ENCODE assay signal across 22 mouse cellular contexts in genomic region chr10:10343930-10344329, GRCm38 (mm10).
DNase-seq lines count a peak whose midpoint lies in the region; ATAC-seq and TF ChIP-seq lines count a peak whose summit lies in the region.
"Had no signal": no experiment of that assay in that cellular context is flagged by ENCODE, and none has a peak within 500 bp of the region (broad histone marks: within the 10 kb centered on the region; RNA-seq: fewer than 3 reads in every experiment).

No protein-coding gene starts in this region.

- H3K4me1 ChIP-seq in kidney, postnatal 0 days (replicated peaks; ENCODE audit: insufficient read depth, low read length) = no peaks in the 10 kb centered on the region
- H3K4me1 ChIP-seq: embryonic facial prominence, embryonic 10.5 days; forebrain, embryonic 10.5 days; heart, embryonic 10.5 days; hindbrain, embryonic 13.5 days had no signal

- no peak overlapping the region for H3K9ac ChIP-seq in kidney, postnatal 0 days (ENCODE audit: low read depth, low read length)
- H3K9ac ChIP-seq: hindbrain, embryonic 13.5 days had no signal

- H3K27me3 ChIP-seq in kidney, postnatal 0 days (ENCODE audit: insufficient read depth, low read length) = no peaks in the 10 kb centered on the region
- H3K27me3 ChIP-seq: hindbrain, embryonic 13.5 days had no signal

- no peak overlapping the region for H3K4me3 ChIP-seq in kidney, postnatal 0 days (replicated peaks; ENCODE audit: low read depth, low read length)
- H3K4me3 ChIP-seq: embryonic facial prominence, embryonic 10.5 days; forebrain, embryonic 10.5 days; gastrocnemius, adult 2 months; heart, embryonic 10.5 days; hindbrain, embryonic 13.5 days had no signal

- H3K27ac ChIP-seq in kidney, postnatal 0 days = no peak overlapping the region
- H3K27ac ChIP-seq: embryonic facial prominence, embryonic 10.5 days; forebrain, embryonic 10.5 days; gastrocnemius, adult 2 months; heart, embryonic 10.5 days; hindbrain, embryonic 13.5 days; hindbrain, postnatal 0 days had no signal

- ATAC-seq in kidney, postnatal 0 days (replicated peaks; ENCODE audit: low FRiP score, low read depth) = peak; percentile 69
- ATAC-seq: activated CD4-positive, CD25-positive, alpha-beta regulatory T cell, adult 4 months; forebrain, embryonic 14.5 days; hindbrain, postnatal 0 days had no signal

- no peaks in the 10 kb centered on the region for H3K36me3 ChIP-seq in kidney, postnatal 0 days (ENCODE audit: insufficient read depth, low read length)
- H3K36me3 ChIP-seq: embryonic facial prominence, embryonic 10.5 days; forebrain, embryonic 10.5 days; heart, embryonic 10.5 days; hindbrain, embryonic 13.5 days had no signal

- 58% methylated on average over 3 of the region's 3 CpGs for WGBS in kidney, postnatal 0 days

- TF ChIP-seq CTCF in kidney, postnatal 0 days (IDR thresholded peaks at IDR 0.05; ENCODE audit: low read depth) = no peak

- DNase-seq in kidney, adult 11 months = peak; percentile 16
- DNase-seq in kidney, adult 18-20 months = no peak
- peak; percentile 25 for DNase-seq in fat pad, adult 2 months (ENCODE audit: extremely low read depth, low read depth, low spot score)
- DNase-seq in kidney, postnatal 0 days (ENCODE audit: low spot score) = peak; percentile 15
- DNase-seq in heart, adult 18-20 months = no peak
- DNase-seq in lung, postnatal 4 days = no peak
- DNase-seq in ovary, postnatal 36 days (ENCODE audit: low spot score) = no peak
- DNase-seq: adrenal gland, postnatal 14 days; cerebellum, adult 11-12 months; cerebellum, adult 9-11 months; cerebellum, postnatal 36 days; gastrocnemius, adult 2 months; gastrocnemius, postnatal 25 days; heart, adult 11 months; heart, postnatal 14 days had no signal

- no peaks in the 10 kb centered on the region for H3K9me3 ChIP-seq in kidney, postnatal 0 days (replicated peaks; ENCODE audit: low read length)
- H3K9me3 ChIP-seq: embryonic facial prominence, embryonic 10.5 days; heart, embryonic 10.5 days; hindbrain, embryonic 13.5 days had no signal

- H3K4me2 ChIP-seq in kidney, postnatal 0 days (ENCODE audit: low read length) = no peak overlapping the region
- H3K4me2 ChIP-seq: hindbrain, embryonic 13.5 days had no signal

Comparison
In these comparisons a context has a peak if more than half of its experiments do, and no peak if none do; other contexts are left out.
1. DNase-seq: peak in kidney, adult 11 months (single experiment), fat pad, adult 2 months (single experiment) and kidney, postnatal 0 days (single experiment); none in kidney, adult 18-20 months (single experiment), heart, adult 18-20 months (0 of 2), lung, postnatal 4 days (0 of 2) and ovary, postnatal 36 days (single experiment).